Mouse (Mus musculus): ENCODE results near the gene Nmrk2. TPM values are rescaled to one million over a fixed set of nuclear protein-coding genes. Genes with fewer than 3 reads are reported as not detected.

Gene Nmrk2
- total and polyA plus RNA-seq, 3 experiments = 6.3 to 8.8 (median 8.7) TPM

- peak overlapping the region; percentile 92 for H3K9ac ChIP-seq (ENCODE audit: low read depth, low read length)
- no peaks in the 10 kb centered on the region; the same call in 1 of the 2 replicates for H3K27me3 ChIP-seq (ENCODE audit: control insufficient read depth, insufficient read depth, low read length)
- DNase-seq = peak; percentile 61 to 62
- H3K27ac ChIP-seq = peak overlapping the region; percentile 97
- 2% methylated on average over 19 of the region's 19 CpGs for WGBS
- no peaks in the 10 kb centered on the region for H3K79me2 ChIP-seq (replicated peaks; ENCODE audit: control insufficient read depth, insufficient read depth, low read length)
- H3K4me1 ChIP-seq (ENCODE audit: control insufficient read depth, insufficient read depth, low read length) = peaks cover 5% of the 10 kb centered on the region
- no peaks in the 10 kb centered on the region for H3K36me3 ChIP-seq (ENCODE audit: control insufficient read depth, insufficient read depth, low read length)
- H3K4me3 ChIP-seq = peak overlapping the region; percentile 74
- 0 out of 2 replicates have a peak, but pooled peaks have one; percentile 15 for TF ChIP-seq POLR2A (IDR thresholded peaks at IDR 0.05; ENCODE audit: insufficient read depth, low read depth, low read length)
- TF ChIP-seq EP300 (IDR thresholded peaks at IDR 0.05; ENCODE audit: insufficient read depth, low read depth, low read length) = 0 out of 2 replicates have a peak, but pooled peaks have one; percentile 38
- TF ChIP-seq CTCF (IDR thresholded peaks at IDR 0.05) = no peak
- intact Hi-C loops (cut with DNase I) = no loop called here
Observed at GRCm38 (mm10) chr10:81192968-81193501, 8.8 kb downstream of the Nmrk2 start.

DNA sequence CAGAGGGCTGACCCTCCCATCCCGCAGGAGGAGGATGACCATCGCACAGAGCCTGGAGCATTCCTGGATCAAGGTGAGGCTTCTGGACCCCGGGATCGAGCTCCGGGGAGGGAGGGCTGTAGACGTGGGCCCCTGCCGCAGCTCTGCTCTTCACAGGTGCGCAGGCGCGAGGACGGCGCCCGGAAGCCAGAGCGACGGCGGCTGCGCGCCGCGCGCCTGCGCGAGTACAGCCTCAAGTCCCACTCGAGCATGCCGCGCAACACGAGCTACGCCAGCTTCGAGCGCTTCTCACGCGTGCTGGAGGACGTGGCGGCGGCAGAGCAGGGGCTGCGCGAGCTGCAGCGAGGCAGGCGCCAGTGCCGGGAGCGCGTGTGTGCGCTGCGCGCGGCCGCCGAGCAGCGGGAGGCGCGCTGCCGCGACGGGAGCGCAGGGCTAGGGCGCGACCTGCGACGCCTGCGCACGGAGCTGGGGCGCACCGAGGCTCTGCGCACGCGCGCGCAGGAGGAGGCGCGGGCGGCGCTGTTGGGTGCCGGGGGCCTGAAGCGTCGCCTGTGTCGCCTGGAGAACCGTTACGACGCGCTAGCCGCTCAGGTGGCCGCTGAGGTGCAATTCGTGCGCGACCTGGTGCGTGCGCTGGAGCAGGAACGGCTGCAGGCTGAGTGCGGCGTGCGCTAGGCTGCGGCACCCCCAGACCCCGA lies 9.4 kb downstream of the Nmrk2 start:
- intact Hi-C loops (cut with DNase I) = no loop called here
- WGBS = 1% methylated on average over 89 of the region's 93 CpGs
- H3K79me2 ChIP-seq (replicated peaks; ENCODE audit: control insufficient read depth, insufficient read depth, low read length) = no peaks in the 10 kb centered on the region
- H3K4me3 ChIP-seq = peak overlapping the region; percentile 74
- peak; percentile 89 to 94 for DNase-seq
- TF ChIP-seq EP300 (IDR thresholded peaks at IDR 0.05; ENCODE audit: insufficient read depth, low read depth, low read length) (no peak), CTCF (IDR thresholded peaks at IDR 0.05) (peak; percentile 24; the same call in 1 of the 2 replicates), POLR2A (IDR thresholded peaks at IDR 0.05; ENCODE audit: insufficient read depth, low read depth, low read length) (peak; percentile 77)
- no peaks in the 10 kb centered on the region; the same call in 1 of the 2 replicates for H3K27me3 ChIP-seq (ENCODE audit: control insufficient read depth, insufficient read depth, low read length)
- H3K9ac ChIP-seq (ENCODE audit: low read depth, low read length) = peak overlapping the region; percentile 92
- H3K4me1 ChIP-seq (ENCODE audit: control insufficient read depth, insufficient read depth, low read length) = peaks cover 5% of the 10 kb centered on the region
- peak overlapping the region; percentile 97 for H3K27ac ChIP-seq
- H3K36me3 ChIP-seq (ENCODE audit: control insufficient read depth, insufficient read depth, low read length) = no peaks in the 10 kb centered on the region

DNA sequence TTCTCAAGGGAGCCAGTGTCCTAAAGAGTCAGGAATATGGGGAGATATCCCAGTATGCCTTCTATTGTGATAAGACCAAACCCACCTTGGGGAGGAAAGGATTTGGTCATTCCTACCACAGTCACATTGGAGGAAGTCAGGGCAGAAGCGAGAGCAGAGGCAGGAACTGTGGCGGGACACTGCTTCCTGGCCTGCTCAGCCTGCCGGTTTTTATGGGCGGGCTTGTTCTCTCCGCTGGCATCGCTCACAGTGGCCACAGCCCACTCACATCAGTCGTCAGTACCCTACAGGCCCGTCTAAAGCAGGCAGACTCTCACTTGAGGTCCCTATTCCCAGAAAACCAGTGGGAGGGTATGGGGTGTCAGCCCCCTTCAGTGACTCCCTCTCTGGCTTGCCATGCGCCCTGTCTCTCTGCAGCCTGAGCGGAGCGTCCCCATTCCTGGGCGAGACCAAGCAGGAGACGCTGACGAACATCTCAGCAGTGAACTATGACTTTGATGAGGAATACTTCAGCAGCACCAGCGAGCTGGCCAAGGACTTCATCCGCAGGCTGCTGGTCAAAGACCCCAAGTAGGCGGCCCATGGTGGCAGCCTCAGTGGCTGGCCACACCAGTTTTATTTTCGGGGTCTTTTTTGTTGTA lies 10.4 kb downstream of the Nmrk2 start:
- no peaks in the 10 kb centered on the region for H3K36me3 ChIP-seq (ENCODE audit: control insufficient read depth, insufficient read depth, low read length)
- WGBS = 59% methylated on average over 18 of the region's 18 CpGs
- intact Hi-C loops (cut with DNase I) = no loop called here
- peak overlapping the region; percentile 97 for H3K27ac ChIP-seq
- TF ChIP-seq CTCF (IDR thresholded peaks at IDR 0.05) (no peak), POLR2A (IDR thresholded peaks at IDR 0.05; ENCODE audit: insufficient read depth, low read depth, low read length) (no peak), EP300 (IDR thresholded peaks at IDR 0.05; ENCODE audit: insufficient read depth, low read depth, low read length) (no peak)
- no peaks in the 10 kb centered on the region; the same call in 1 of the 2 replicates for H3K27me3 ChIP-seq (ENCODE audit: control insufficient read depth, insufficient read depth, low read length)
- DNase-seq = peak; percentile 40 to 49
- H3K4me1 ChIP-seq (ENCODE audit: control insufficient read depth, insufficient read depth, low read length) = peaks cover 5% of the 10 kb centered on the region
- H3K79me2 ChIP-seq (replicated peaks; ENCODE audit: control insufficient read depth, insufficient read depth, low read length) = 0 out of 2 replicates have a peak, but pooled peaks cover 2% of the 10 kb centered on the region
- no peak overlapping the region; the same call in 1 of the 2 replicates for H3K9ac ChIP-seq (ENCODE audit: low read depth, low read length)
- H3K4me3 ChIP-seq = peak overlapping the region; percentile 74; the same call in 1 of the 2 replicates

DNA sequence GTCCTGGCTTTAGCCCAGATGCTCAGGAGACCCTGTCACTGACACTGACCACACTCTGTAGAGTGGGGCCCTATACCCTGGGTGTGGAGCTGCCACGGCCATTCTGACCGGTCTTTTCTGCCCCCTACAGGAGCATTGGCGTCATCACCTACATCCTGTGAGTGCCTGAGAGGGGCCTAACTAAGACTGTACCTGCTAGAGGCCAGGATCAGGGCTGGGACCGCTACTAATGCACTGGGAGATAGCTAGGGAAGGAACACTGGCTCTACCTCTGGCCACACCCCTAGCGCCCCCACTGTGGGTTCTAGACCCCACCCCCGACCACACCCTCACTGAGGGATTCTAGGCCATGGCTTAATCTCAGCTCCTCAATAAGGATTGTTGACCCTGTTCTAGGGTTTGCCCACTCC lies 10.9 kb downstream of the Nmrk2 start:
- WGBS = 35% methylated on average over 6 of the region's 6 CpGs
- Histone ChIP-seq H3K27me3 (ENCODE audit: control insufficient read depth, insufficient read depth, low read length) (no peaks in the 10 kb centered on the region; the same call in 1 of the 2 replicates), H3K4me3 (no peak overlapping the region), H3K27ac (peak overlapping the region; percentile 97), H3K79me2 (replicated peaks; ENCODE audit: control insufficient read depth, insufficient read depth, low read length) (0 out of 2 replicates have a peak, but pooled peaks cover 2% of the 10 kb centered on the region), H3K4me1 (ENCODE audit: control insufficient read depth, insufficient read depth, low read length) (peaks cover 5% of the 10 kb centered on the region), H3K36me3 (ENCODE audit: control insufficient read depth, insufficient read depth, low read length) (no peaks in the 10 kb centered on the region), H3K9ac (ENCODE audit: low read depth, low read length) (no peak overlapping the region)
- intact Hi-C loops (cut with DNase I) = no loop called here
- no peak for DNase-seq
- TF ChIP-seq POLR2A (IDR thresholded peaks at IDR 0.05; ENCODE audit: insufficient read depth, low read depth, low read length) = no peak
- TF ChIP-seq CTCF (IDR thresholded peaks at IDR 0.05) = peak; percentile 44
- TF ChIP-seq EP300 (IDR thresholded peaks at IDR 0.05; ENCODE audit: insufficient read depth, low read depth, low read length) = no peak

DNA sequence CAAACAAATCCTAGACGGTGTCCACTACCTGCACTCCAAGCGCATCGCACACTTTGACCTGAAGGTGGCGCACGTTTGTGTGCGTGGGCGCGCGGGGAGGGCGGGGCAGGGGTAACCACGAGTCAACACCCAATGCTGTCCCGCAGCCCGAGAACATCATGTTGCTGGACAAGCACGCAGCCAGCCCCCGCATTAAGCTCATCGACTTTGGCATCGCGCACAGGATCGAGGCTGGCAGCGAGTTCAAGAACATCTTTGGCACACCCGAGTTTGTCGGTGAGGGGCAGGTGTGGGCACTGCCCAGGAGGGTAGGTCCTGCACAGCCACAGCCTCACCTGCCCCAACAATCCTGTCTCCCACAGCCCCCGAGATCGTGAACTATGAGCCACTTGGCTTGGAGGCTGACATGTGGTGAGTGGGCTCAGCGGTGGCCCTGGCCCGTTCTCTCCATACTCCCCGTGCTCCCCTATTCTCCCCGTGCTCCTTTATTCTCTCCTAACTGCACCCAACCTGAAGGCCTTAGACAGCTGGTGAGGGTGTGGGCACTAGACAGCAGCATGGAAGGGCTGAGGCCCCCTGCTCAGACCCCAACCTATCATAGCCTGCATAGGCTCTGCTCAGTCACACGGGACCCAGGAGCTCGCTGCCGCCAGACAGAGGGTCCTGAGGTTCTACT lies 11.5 kb downstream of the Nmrk2 start:
- 67% methylated on average over 31 of the region's 31 CpGs for WGBS
- no peak overlapping the region for H3K4me3 ChIP-seq
- H3K9ac ChIP-seq (ENCODE audit: low read depth, low read length) = no peak overlapping the region
- TF ChIP-seq EP300 (IDR thresholded peaks at IDR 0.05; ENCODE audit: insufficient read depth, low read depth, low read length) = no peak
- peak; percentile 58 for TF ChIP-seq CTCF (IDR thresholded peaks at IDR 0.05)
- peaks cover 5% of the 10 kb centered on the region for H3K4me1 ChIP-seq (ENCODE audit: control insufficient read depth, insufficient read depth, low read length)
- H3K79me2 ChIP-seq (replicated peaks; ENCODE audit: control insufficient read depth, insufficient read depth, low read length) = 0 out of 2 replicates have a peak, but pooled peaks cover 2% of the 10 kb centered on the region
- H3K36me3 ChIP-seq (ENCODE audit: control insufficient read depth, insufficient read depth, low read length) = no peaks in the 10 kb centered on the region
- no peaks in the 10 kb centered on the region; the same call in 1 of the 2 replicates for H3K27me3 ChIP-seq (ENCODE audit: control insufficient read depth, insufficient read depth, low read length)
- H3K27ac ChIP-seq = no peak overlapping the region; the same call in 1 of the 2 replicates
- DNase-seq = peak in 1 of 2 experiments; percentile 32
- intact Hi-C loops (cut with DNase I) = no loop called here

All from heart, adult 2 months (tissue).